ENCODE assay signal across 17 mouse cellular contexts in genomic region chr10:114593046-114593445, GRCm38 (mm10).
"Had no signal": no experiment of that assay in that cellular context is flagged by ENCODE, and none has a peak within 500 bp of the region (broad histone marks: within the 10 kb centered on the region; RNA-seq: fewer than 3 reads in every experiment).

No protein-coding gene starts in this region.

- ATAC-seq: lung, postnatal 0 days; midbrain, embryonic 15.5 days had no signal

- DNase-seq: kidney, adult 9 months; kidney, postnatal 4 days; left cerebral cortex, postnatal 4 days; lung, adult 2 months; lung, postnatal 36 days; retina, postnatal 1 day; right cerebral cortex, postnatal 14 days; thymus, postnatal 36 days had no signal

- H3K27ac ChIP-seq: kidney, postnatal 0 days; layer of hippocampus, adult 2 months; limb, embryonic 13.5 days; liver, embryonic 15.5 days; midbrain, embryonic 10.5 days; midbrain, embryonic 15.5 days; neural tube, embryonic 12.5 days; stomach, embryonic 15.5 days had no signal

- H3K27me3 ChIP-seq: limb, embryonic 13.5 days; liver, embryonic 15.5 days; midbrain, embryonic 15.5 days; neural tube, embryonic 12.5 days; stomach, embryonic 15.5 days had no signal

- H3K9me3 ChIP-seq: limb, embryonic 13.5 days; liver, embryonic 15.5 days; midbrain, embryonic 10.5 days; midbrain, embryonic 15.5 days; neural tube, embryonic 12.5 days; stomach, embryonic 15.5 days had no signal

- H3K4me3 ChIP-seq: layer of hippocampus, adult 2 months; limb, embryonic 13.5 days; liver, embryonic 15.5 days; midbrain, embryonic 10.5 days; midbrain, embryonic 15.5 days; neural tube, embryonic 12.5 days; stomach, embryonic 15.5 days had no signal

- H3K4me1 ChIP-seq: limb, embryonic 13.5 days; liver, embryonic 15.5 days; midbrain, embryonic 10.5 days; midbrain, embryonic 15.5 days; neural tube, embryonic 12.5 days; stomach, embryonic 15.5 days had no signal

- H3K9ac ChIP-seq: limb, embryonic 13.5 days; liver, embryonic 15.5 days; midbrain, embryonic 15.5 days; neural tube, embryonic 12.5 days; stomach, embryonic 15.5 days had no signal

- H3K36me3 ChIP-seq: limb, embryonic 13.5 days; liver, embryonic 15.5 days; midbrain, embryonic 10.5 days; midbrain, embryonic 15.5 days; neural tube, embryonic 12.5 days; stomach, embryonic 15.5 days had no signal

- H3K4me2 ChIP-seq: limb, embryonic 13.5 days; liver, embryonic 15.5 days; midbrain, embryonic 15.5 days; neural tube, embryonic 12.5 days; stomach, embryonic 15.5 days had no signal
